Mouse (Mus musculus) liver, embryonic 14.5 days (tissue): Measurements from ENCODE around the gene Gtf3a. TPM values are rescaled to one million over a fixed set of nuclear protein-coding genes. Genes with fewer than 3 reads are reported as not detected.

ENCODE experiments used
- ATAC-seq: fragments of 200-750 bp; cut with Nextera tagmentation; 2 replicates; pipeline ENCODE4 v1.8.0; 2017; ENCODE audit warnings: moderate number of reproducible peaks, mild to moderate bottlenecking, moderate library complexity; ENCODE audit not compliant: insufficient read depth
- DNase-seq, 3 experiments: peaks; one replicate each; pipeline ENCODE4 v3.0.0-alpha.2; 2012 to 2013; ENCODE audit warnings: low read depth in 3 of 3, low spot score in 3 of 3
- H3K27ac ChIP-seq: fragments of 300-500 bp; sonication (generic); 2 replicates; pipeline ENCODE4 v1.5.1; 2014; ENCODE audit warnings: moderate library complexity, mild to moderate bottlenecking, control low read depth, inconsistent platforms
- H3K27me3 ChIP-seq: fragments of 300-500 bp; sonication (generic); 2 replicates; pipeline ENCODE4 v1.6.1; 2014; ENCODE audit warnings: mild to moderate bottlenecking, low read length, moderate library complexity; ENCODE audit not compliant: control insufficient read depth, insufficient read depth
- H3K36me3 ChIP-seq: fragments of 300-500 bp; sonication (generic); replicated peaks from 2 replicates; pipeline ENCODE4 v1.6.1; 2014; ENCODE audit warnings: low read depth; ENCODE audit not compliant: control insufficient read depth, insufficient read depth
- H3K4me1 ChIP-seq, 2 experiments: fragments of 200-500 bp in 1 of 2; fragments of 300-500 bp in 1 of 2; sonication (generic) in 1 of 2; replicated peaks; 2 replicates each; pipeline ENCODE4 v1.6.1; 2012 to 2014; ENCODE audit warnings: antibody characterized with exemption in 1 of 2, inconsistent platforms in 1 of 2, low read length in 1 of 2; ENCODE audit not compliant: control insufficient read depth in 2 of 2, insufficient read depth in 2 of 2
- H3K4me2 ChIP-seq: fragments of 300-500 bp; sonication (generic); 2 replicates; pipeline ENCODE4 v1.6.1; 2014; ENCODE audit warnings: low read depth, mild to moderate bottlenecking, control low read depth, moderate library complexity
- H3K4me3 ChIP-seq, 2 experiments: fragments of 200-500 bp in 1 of 2; fragments of 300-500 bp in 1 of 2; sonication (generic) in 1 of 2; 2 replicates each; pipeline ENCODE4 v1.5.1; 2012 to 2014; ENCODE audit warnings: low read depth in 2 of 2, low read length in 2 of 2, mild to moderate bottlenecking in 2 of 2, control low read depth in 1 of 2, inconsistent platforms in 1 of 2, moderate library complexity in 1 of 2; ENCODE audit not compliant: insufficient read depth in 1 of 2
- H3K9ac ChIP-seq: fragments of 300-500 bp; sonication (generic); replicated peaks from 2 replicates; pipeline ENCODE4 v1.6.1; 2014; ENCODE audit warnings: mild to moderate bottlenecking, control low read depth, moderate library complexity
- H3K9me3 ChIP-seq: fragments of 300-500 bp; sonication (generic); 2 replicates; pipeline ENCODE4 v1.6.1; 2016; ENCODE audit warnings: low read length, mixed read lengths; ENCODE audit not compliant: control insufficient read depth
- CTCF ChIP-seq: IDR thresholded peaks from 2 replicates; pipeline ENCODE4 v1.5.1; 2016; ENCODE audit warnings: antibody characterized with exemption, low read depth, control low read depth
- EP300 ChIP-seq: IDR thresholded peaks from 2 replicates; pipeline ENCODE4 v1.6.1; 2016; ENCODE audit warnings: antibody characterized with exemption, low read depth
- WGBS: fragments of 180-500 bp; shearing (Covaris S2); extraction: QIAGEN DNeasy Blood & Tissue Kit; methylation state at CpG from one replicate; pipeline ENCODE4 v1.1.7; 2014; ENCODE audit not compliant: insufficient replicate concordance; 5-methylcytosine and 5-hydroxymethylcytosine counted together
- polyA plus RNA-seq, 2 experiments: library from polyadenylated mRNA; depleted of rRNA in 1 of 2; stranded (reverse) in 1 of 2; unstranded in 1 of 2; fragments of >200 nt; fragmentation: Nextera tagmentation in 1 of 2; extraction: Ambion mirVana in 1 of 2; gene quantifications; 2 replicates each; pipeline versions ENCODE4 v1.2.1 to v1.2.3; 2012 to 2014

Gene Gtf3a
- polyA plus RNA-seq, 2 experiments = 31.3 to 37.7 TPM

DNA sequence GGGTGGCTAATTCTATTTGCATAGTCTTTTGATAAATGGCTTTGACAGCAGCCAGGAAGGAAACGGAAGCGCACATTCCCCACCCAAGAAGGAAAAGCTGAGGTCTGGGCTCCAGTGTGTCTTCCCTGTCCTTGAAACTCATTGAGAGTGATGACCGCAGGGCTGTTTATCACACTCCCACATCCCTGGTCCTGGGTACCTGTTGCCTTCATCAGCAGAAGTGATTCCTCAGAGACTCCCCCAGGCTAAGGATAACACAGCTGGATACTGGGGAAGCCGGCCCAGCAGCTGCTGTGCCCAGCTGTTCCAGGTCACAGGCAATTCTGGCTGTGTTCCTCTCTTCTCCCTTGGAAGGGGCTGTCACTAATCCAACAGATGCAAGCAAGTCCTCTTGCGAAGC, 40.9 kb upstream of the Gtf3a start:
- Histone ChIP-seq H3K4me3 (no peak overlapping the region), H3K27ac (no peak overlapping the region), H3K4me2 (no peak overlapping the region), H3K27me3 (no peaks in the 10 kb centered on the region), H3K9me3 (no peaks in the 10 kb centered on the region), H3K9ac (no peak overlapping the region), H3K36me3 (no peaks in the 10 kb centered on the region), H3K4me1 (peaks cover 0 to 9% of the 10 kb centered on the region in 2 experiments; a peak in 1 of 4 replicates)
- no peak for ATAC-seq
- DNase-seq = no peak
- no peak for TF ChIP-seq CTCF
- TF ChIP-seq EP300 = no peak
- WGBS = 37% methylated on average over 5 of the region's 5 CpGs

DNA sequence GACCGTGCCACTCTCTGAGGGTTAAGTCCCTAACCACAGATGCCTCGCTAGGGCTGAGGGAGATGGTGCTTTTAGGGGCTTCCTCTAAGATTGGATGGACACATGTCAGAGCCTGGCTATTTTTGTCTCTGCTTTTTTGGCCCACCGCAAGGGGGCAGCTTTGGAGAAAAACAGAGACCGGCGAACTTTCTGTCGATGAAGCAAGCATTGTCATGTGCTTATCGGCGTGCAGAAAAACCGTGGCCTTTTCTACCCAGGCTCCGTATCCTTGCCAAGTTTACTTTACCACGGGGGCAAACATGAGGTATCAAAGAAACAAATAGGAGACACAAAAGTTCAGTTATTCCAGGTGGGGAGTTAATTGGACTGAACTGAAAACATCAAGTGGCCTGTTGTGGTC, 39.8 kb upstream of the Gtf3a start:
- H3K4me2 ChIP-seq = no peak overlapping the region
- ATAC-seq (no peak), DNase-seq (no peak)
- H3K9me3 ChIP-seq = no peaks in the 10 kb centered on the region
- H3K9ac ChIP-seq = no peak overlapping the region
- WGBS = 36% methylated on average over 11 of the region's 11 CpGs
- H3K27ac ChIP-seq = no peak overlapping the region
- H3K4me3 ChIP-seq = no peak overlapping the region
- TF ChIP-seq EP300 (no peak), CTCF (peak; percentile 46)
- peaks cover 0 to 11% of the 10 kb centered on the region in 2 experiments; a peak in 1 of 4 replicates for H3K4me1 ChIP-seq
- H3K27me3 ChIP-seq = no peaks in the 10 kb centered on the region
- H3K36me3 ChIP-seq = no peaks in the 10 kb centered on the region

DNA sequence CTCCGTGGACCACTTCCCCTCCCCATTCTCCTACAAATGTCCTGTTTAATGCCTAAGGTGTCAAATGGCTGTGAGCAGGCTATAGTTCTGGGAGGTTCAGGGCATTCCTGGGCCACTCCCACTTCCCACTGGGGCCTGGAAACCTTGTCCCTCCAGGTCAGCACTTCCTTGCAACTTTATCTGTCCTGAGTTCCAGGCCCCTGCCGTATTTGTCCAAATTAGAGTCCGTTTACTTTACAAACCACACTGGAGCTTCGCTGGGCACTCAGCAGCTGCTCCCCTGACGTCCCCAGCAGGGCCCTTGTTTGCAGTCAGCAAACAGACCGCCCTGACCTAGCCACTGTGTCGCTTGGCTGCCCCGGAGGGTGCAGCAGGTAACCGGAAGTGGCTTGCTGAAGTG, 36.3 kb upstream of the Gtf3a start:
- Histone ChIP-seq H3K4me2 (no peak overlapping the region), H3K4me3 (no peak overlapping the region), H3K27me3 (no peaks in the 10 kb centered on the region), H3K9me3 (no peaks in the 10 kb centered on the region), H3K27ac (no peak overlapping the region), H3K4me1 (peaks cover 0 to 10% of the 10 kb centered on the region in 2 experiments; a peak in 1 of 4 replicates), H3K36me3 (no peaks in the 10 kb centered on the region), H3K9ac (no peak overlapping the region)
- WGBS = 13% methylated on average over 9 of the region's 9 CpGs
- TF ChIP-seq CTCF (no peak), EP300 (no peak)
- peak in 2 of 3 experiments; percentile 22 for DNase-seq
- ATAC-seq = peak; percentile 62

DNA sequence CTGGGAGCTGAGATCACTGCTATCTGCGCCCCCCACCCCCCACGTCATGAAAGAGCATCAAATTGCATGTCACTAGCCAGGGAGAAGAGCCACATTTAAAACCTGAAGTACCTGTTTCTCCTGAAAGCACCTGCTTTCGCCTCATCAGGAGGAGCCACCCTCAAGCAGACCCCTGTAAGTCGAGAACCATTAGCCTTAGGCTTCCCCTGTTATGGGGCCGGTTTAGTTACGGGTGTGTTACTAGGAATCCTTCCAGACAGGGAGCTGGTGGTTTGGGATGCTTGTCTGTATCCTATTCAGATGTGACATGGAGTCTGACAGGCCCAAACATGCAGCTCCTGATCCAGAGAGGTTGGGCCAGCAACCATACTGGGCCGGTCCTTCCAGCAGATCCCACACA, 35.1 kb upstream of the Gtf3a start:
- no peaks in the 10 kb centered on the region for H3K36me3 ChIP-seq
- H3K27ac ChIP-seq = no peak overlapping the region
- 69% methylated on average over 7 of the region's 7 CpGs for WGBS
- peaks cover 0 to 10% of the 10 kb centered on the region in 2 experiments; a peak in 1 of 4 replicates for H3K4me1 ChIP-seq
- no peaks in the 10 kb centered on the region for H3K27me3 ChIP-seq
- H3K9me3 ChIP-seq = no peaks in the 10 kb centered on the region
- H3K9ac ChIP-seq = no peak overlapping the region
- TF ChIP-seq EP300 = no peak
- TF ChIP-seq CTCF = no peak
- no peak for ATAC-seq
- no peak overlapping the region for H3K4me2 ChIP-seq
- H3K4me3 ChIP-seq = no peak overlapping the region
- no peak for DNase-seq

GRCm38 (mm10) chr5:146914088-146914766, 34.2 kb upstream of the Gtf3a start:
- 21% methylated on average over 9 of the region's 9 CpGs for WGBS
- TF ChIP-seq CTCF (peak; percentile 78), EP300 (no peak)
- H3K27ac ChIP-seq = no peak overlapping the region
- H3K9me3 ChIP-seq = no peaks in the 10 kb centered on the region
- no peak overlapping the region for H3K4me3 ChIP-seq
- H3K36me3 ChIP-seq = no peaks in the 10 kb centered on the region
- no peaks in the 10 kb centered on the region for H3K27me3 ChIP-seq
- DNase-seq (peak in 2 of 3 experiments; percentile 19 to 26), ATAC-seq (0 out of 2 replicates have a peak, but pooled peaks have one; percentile 18)
- peaks cover 0 to 10% of the 10 kb centered on the region in 2 experiments; a peak in 1 of 4 replicates for H3K4me1 ChIP-seq
- no peak overlapping the region for H3K9ac ChIP-seq
- no peak overlapping the region for H3K4me2 ChIP-seq
